Mouse (Mus musculus) liver, postnatal 0 days (tissue): ENCODE data around the gene Itpr2. TPM values are rescaled to one million over a fixed set of nuclear protein-coding genes. Genes with fewer than 3 reads are reported as not detected.

ENCODE experiments used
- ATAC-seq: fragments of 200-750 bp; cut with Nextera tagmentation; 2 replicates; pipeline ENCODE4 v1.8.0; 2017; ENCODE audit warnings: mild to moderate bottlenecking, moderate library complexity
- DNase-seq: peaks from one replicate; pipeline ENCODE4 v3.0.0-alpha.2; 2016
- H3K27ac ChIP-seq: fragments of 300-500 bp; sonication (generic); 2 replicates; pipeline ENCODE4 v1.5.1; 2014; ENCODE audit warnings: antibody characterized with exemption, moderate library complexity, mild to moderate bottlenecking, low read depth
- H3K27me3 ChIP-seq: fragments of 300-500 bp; sonication (generic); 2 replicates; pipeline ENCODE4 v1.6.1; 2014; ENCODE audit warnings: low read length, control low read depth, mixed read lengths; ENCODE audit not compliant: insufficient read depth
- H3K36me3 ChIP-seq: fragments of 300-500 bp; sonication (generic); replicated peaks from 2 replicates; pipeline ENCODE4 v1.6.1; 2014; ENCODE audit warnings: mild to moderate bottlenecking, control low read depth, low read length, moderate library complexity, mixed read lengths; ENCODE audit not compliant: insufficient read depth
- H3K4me1 ChIP-seq: fragments of 300-500 bp; sonication (generic); 2 replicates; pipeline ENCODE4 v1.6.1; 2014; ENCODE audit warnings: antibody characterized with exemption, mild to moderate bottlenecking, control low read depth; ENCODE audit not compliant: insufficient read depth
- H3K4me2 ChIP-seq: fragments of 300-500 bp; sonication (generic); 2 replicates; pipeline ENCODE4 v1.6.1; 2014; ENCODE audit warnings: low read depth, mild to moderate bottlenecking, low read length, moderate library complexity, mixed read lengths
- H3K4me3 ChIP-seq: fragments of 300-500 bp; sonication (generic); 2 replicates; pipeline ENCODE4 v1.5.1; 2014; ENCODE audit warnings: low read depth, low read length
- H3K9ac ChIP-seq: fragments of 300-500 bp; sonication (generic); replicated peaks from 2 replicates; pipeline ENCODE4 v1.6.1; 2014; ENCODE audit warnings: mild to moderate bottlenecking, moderate library complexity
- H3K9me3 ChIP-seq: fragments of 300-500 bp; sonication (generic); 2 replicates; pipeline ENCODE4 v1.6.1; 2016; ENCODE audit warnings: mild to moderate bottlenecking, control low read depth, low read length, mixed read lengths
- CTCF ChIP-seq: sonication (generic); IDR thresholded peaks from 2 replicates; pipeline ENCODE4 v1.5.1; 2016; ENCODE audit warnings: antibody characterized with exemption, low read depth
- EP300 ChIP-seq: IDR thresholded peaks from 2 replicates; pipeline ENCODE4 v1.6.1; 2016; ENCODE audit warnings: antibody characterized with exemption, low read depth, mild to moderate bottlenecking
- WGBS: fragments of 180-500 bp; shearing (Covaris S2); extraction: QIAGEN DNeasy Blood & Tissue Kit; methylation state at CpG from one replicate; pipeline ENCODE4 v1.1.7; 2014; ENCODE audit not compliant: insufficient replicate concordance; 5-methylcytosine and 5-hydroxymethylcytosine counted together
- polyA plus RNA-seq: library from polyadenylated mRNA; unstranded; fragments of >200 nt; fragmentation: Nextera tagmentation; extraction: Ambion mirVana; gene quantifications from 2 replicates; pipeline ENCODE4 v1.2.1, GENCODE M21; 2015

Gene Itpr2
- polyA plus RNA-seq, 1 experiment from 2014 or later, result 13.8 TPM

- Histone ChIP-seq H3K4me1 (no peaks in the 10 kb centered on the region), H3K9ac (no peak overlapping the region), H3K4me3 (no peak overlapping the region), H3K4me2 (no peak overlapping the region), H3K36me3 (no peaks in the 10 kb centered on the region), H3K27me3 (no peaks in the 10 kb centered on the region), H3K9me3 (no peaks in the 10 kb centered on the region), H3K27ac (peak overlapping the region; percentile 23; the same call in 1 of the 2 replicates)
- 60% methylated on average over 5 of the region's 5 CpGs for WGBS
- ATAC-seq (no peak), DNase-seq (no peak)
- TF ChIP-seq CTCF (no peak), EP300 (no peak)
Observed at GRCm38 (mm10) chr6:146513899-146514298, 11.9 kb upstream of the Itpr2 start.

GRCm38 (mm10) chr6:146513384-146513783, 11.4 kb upstream of the Itpr2 start:
- H3K4me2 ChIP-seq, result no peak overlapping the region
- H3K9ac ChIP-seq, result no peak overlapping the region
- H3K36me3 ChIP-seq, result no peaks in the 10 kb centered on the region
- ATAC-seq (no peak), DNase-seq (no peak)
- no peaks in the 10 kb centered on the region for H3K27me3 ChIP-seq
- no peak for TF ChIP-seq CTCF
- TF ChIP-seq EP300, result no peak
- H3K27ac ChIP-seq, result no peak overlapping the region
- no peak overlapping the region for H3K4me3 ChIP-seq
- no peaks in the 10 kb centered on the region for H3K4me1 ChIP-seq
- H3K9me3 ChIP-seq, result no peaks in the 10 kb centered on the region
- WGBS, result 77% methylated on average over 8 of the region's 8 CpGs

- TF ChIP-seq EP300 (no peak), CTCF (no peak)
- H3K4me1 ChIP-seq, result no peaks in the 10 kb centered on the region
- H3K4me3 ChIP-seq, result no peak overlapping the region
- H3K36me3 ChIP-seq, result no peaks in the 10 kb centered on the region
- no peak overlapping the region for H3K4me2 ChIP-seq
- no peak overlapping the region for H3K9ac ChIP-seq
- no peaks in the 10 kb centered on the region for H3K27me3 ChIP-seq
- WGBS, result 74% methylated on average over 8 of the region's 8 CpGs
- DNase-seq (no peak), ATAC-seq (no peak)
- no peaks in the 10 kb centered on the region for H3K9me3 ChIP-seq
- no peak overlapping the region for H3K27ac ChIP-seq
Observed at GRCm38 (mm10) chr6:146511511-146511910, 9.5 kb upstream of the Itpr2 start.

- H3K36me3 ChIP-seq, result no peaks in the 10 kb centered on the region
- H3K9ac ChIP-seq, result no peak overlapping the region
- H3K4me1 ChIP-seq, result no peaks in the 10 kb centered on the region
- no peaks in the 10 kb centered on the region for H3K9me3 ChIP-seq
- H3K27me3 ChIP-seq, result no peaks in the 10 kb centered on the region
- H3K4me2 ChIP-seq, result no peak overlapping the region
- ATAC-seq (no peak), DNase-seq (no peak)
- TF ChIP-seq CTCF (no peak), EP300 (no peak)
- no peak overlapping the region for H3K27ac ChIP-seq
- no peak overlapping the region for H3K4me3 ChIP-seq
- WGBS, result 74% methylated on average over 2 of the region's 2 CpGs
Observed at GRCm38 (mm10) chr6:146509891-146510290, 7.9 kb upstream of the Itpr2 start.

- 75% methylated on average over 2 of the region's 2 CpGs for WGBS
- TF ChIP-seq EP300, result no peak
- no peak for TF ChIP-seq CTCF
- no peak for DNase-seq
Observed at GRCm38 (mm10) chr6:146504459-146504858, 2.4 kb upstream of the Itpr2 start.

GRCm38 (mm10) chr6:146502856-146503255, 833 bp upstream of the Itpr2 start:
- H3K9me3 ChIP-seq, result no peaks in the 10 kb centered on the region
- H3K4me1 ChIP-seq, result peaks cover 18% of the 10 kb centered on the region
- no peak for DNase-seq
- H3K9ac ChIP-seq, result no peak overlapping the region
- WGBS, result 58% methylated on average over 3 of the region's 3 CpGs
- H3K4me2 ChIP-seq, result peak overlapping the region; percentile 93
- H3K27me3 ChIP-seq, result no peaks in the 10 kb centered on the region
- ATAC-seq, result no peak
- no peaks in the 10 kb centered on the region for H3K36me3 ChIP-seq
- no peak overlapping the region for H3K27ac ChIP-seq
- TF ChIP-seq CTCF (no peak), EP300 (no peak)
- peak overlapping the region; percentile 65; the same call in 1 of the 2 replicates for H3K4me3 ChIP-seq

More at GRCm38 (mm10) chr6:146504459-146504858, 2.4 kb upstream of the Itpr2 start:
- no peak for ATAC-seq
- H3K9ac ChIP-seq, result no peak overlapping the region
- no peaks in the 10 kb centered on the region for H3K36me3 ChIP-seq
- no peak overlapping the region for H3K4me2 ChIP-seq
- no peaks in the 10 kb centered on the region for H3K27me3 ChIP-seq
- H3K9me3 ChIP-seq, result no peaks in the 10 kb centered on the region
- H3K27ac ChIP-seq, result no peak overlapping the region
- H3K4me3 ChIP-seq, result no peak overlapping the region
- peaks cover 15% of the 10 kb centered on the region for H3K4me1 ChIP-seq

GRCm38 (mm10) chr6:146501316-146501865, 632 bp downstream of the Itpr2 start:
- Histone ChIP-seq H3K4me1 (peaks cover 18% of the 10 kb centered on the region), H3K27me3 (no peaks in the 10 kb centered on the region), H3K27ac (peak overlapping the region; percentile 94), H3K4me3 (peak overlapping the region; percentile 65), H3K9me3 (no peaks in the 10 kb centered on the region), H3K9ac (peak overlapping the region; percentile 75), H3K4me2 (peak overlapping the region; percentile 93), H3K36me3 (no peaks in the 10 kb centered on the region)
- WGBS, result under 1% methylated on average over 30 of the region's 30 CpGs
- no peak for TF ChIP-seq EP300
- TF ChIP-seq CTCF, result no peak
- DNase-seq (peak; percentile 68), ATAC-seq (peak; percentile 40)
